Mouse (Mus musculus) ZHBTc4 (cell line): ENCODE data around the gene Etv6.

ENCODE experiments used
- DNase-seq: peaks from one replicate; pipeline ENCODE4 v3.0.0-alpha.2; 2011; ENCODE audit warnings: low read depth, low spot score

Etv6 gene

GRCm38 (mm10) chr6:134168799-134169198 is 133.3 kb downstream of the Etv6 start:
- DNase-seq = no peak

- DNase-seq = no peak
Measured at GRCm38 (mm10) chr6:134171235-134171634, 135.7 kb downstream of the Etv6 start.

GRCm38 (mm10) chr6:134171906-134172728 is 136.6 kb downstream of the Etv6 start:
- DNase-seq = no peak

- DNase-seq = peak; percentile 26
Measured at GRCm38 (mm10) chr6:134173439-134173838, 137.9 kb downstream of the Etv6 start.

- DNase-seq = no peak
Measured at GRCm38 (mm10) chr6:134175059-134175458, 139.6 kb downstream of the Etv6 start.

GRCm38 (mm10) chr6:134177196-134177595 is 141.7 kb downstream of the Etv6 start:
- no peak for DNase-seq

GRCm38 (mm10) chr6:134182301-134182948 is 146.9 kb downstream of the Etv6 start:
- DNase-seq = no peak

- no peak for DNase-seq
Measured at GRCm38 (mm10) chr6:134183592-134184342, 148.3 kb downstream of the Etv6 start.

GRCm38 (mm10) chr6:134186286-134186903 is 150.9 kb downstream of the Etv6 start:
- no peak for DNase-seq

GRCm38 (mm10) chr6:134188719-134189118 is 153.2 kb downstream of the Etv6 start:
- no peak for DNase-seq

- no peak for DNase-seq
Measured at GRCm38 (mm10) chr6:134189174-134189573, 153.7 kb downstream of the Etv6 start.

GRCm38 (mm10) chr6:134189575-134190132 is 154.2 kb downstream of the Etv6 start:
- no peak for DNase-seq

- DNase-seq = no peak
Measured at GRCm38 (mm10) chr6:134190597-134191278, 155.2 kb downstream of the Etv6 start.

GRCm38 (mm10) chr6:134192710-134193109 is 157.2 kb downstream of the Etv6 start:
- DNase-seq = no peak

GRCm38 (mm10) chr6:134199895-134200294 is 164.4 kb downstream of the Etv6 start:
- DNase-seq = peak; percentile 63

- no peak for DNase-seq
Measured at GRCm38 (mm10) chr6:134200577-134200976, 165.1 kb downstream of the Etv6 start.

- DNase-seq = no peak
Measured at GRCm38 (mm10) chr6:134202176-134202575, 166.7 kb downstream of the Etv6 start.

GRCm38 (mm10) chr6:134205163-134205562 is 169.7 kb downstream of the Etv6 start:
- DNase-seq = no peak

- DNase-seq = no peak
Measured at GRCm38 (mm10) chr6:134205726-134206125, 170.2 kb downstream of the Etv6 start.

- no peak for DNase-seq
Measured at GRCm38 (mm10) chr6:134206251-134206650, 170.8 kb downstream of the Etv6 start.
